Mouse (Mus musculus) layer of hippocampus, adult 2 months (tissue): ENCODE measurements around the gene Tob2. TPM values are rescaled to one million over a fixed set of nuclear protein-coding genes. Genes with fewer than 3 reads are reported as not detected.
A peak's percentile ranks its signal among the peaks of the same experiment; 100 is the strongest.

ENCODE experiments used
- DNase-seq, 2 experiments: peaks; one replicate each; pipeline ENCODE4 v3.0.0; 2022; ENCODE audit warnings: low spot score in 2 of 2
- H3K27ac ChIP-seq: fragments of 200-600 bp; 2 replicates; pipeline ENCODE4 v1.8.1; 2022
- H3K4me3 ChIP-seq: fragments of 200-600 bp; 2 replicates; pipeline ENCODE4 v1.8.1; 2022; ENCODE audit warnings: mild to moderate bottlenecking
- CTCF ChIP-seq: fragments of 200-600 bp; conservative IDR thresholded peaks from 2 replicates; pipeline ENCODE4 v1.8.1; 2022; ENCODE audit warnings: antibody characterized with exemption, mild to moderate bottlenecking, moderate library complexity
- total RNA-seq, 2 experiments: library from RNA; stranded (reverse); gene quantifications; 2 replicates each; pipeline ENCODE4 v1.2.3; 2021

Gene Tob2
- total RNA-seq, 2 experiments from 2014 or later, result 28.6 to 38.4 TPM

- Histone ChIP-seq H3K4me3 (no peak overlapping the region), H3K27ac (peak overlapping the region; percentile 74)
- DNase-seq, result no peak
- TF ChIP-seq CTCF, result no peak
Measured at GRCm38 (mm10) chr15:81830530-81830929, 28.1 kb downstream of the Tob2 start.

- DNase-seq, result no peak
- no peak overlapping the region for H3K27ac ChIP-seq
- no peak overlapping the region for H3K4me3 ChIP-seq
- no peak for TF ChIP-seq CTCF
Measured at GRCm38 (mm10) chr15:81829208-81829580, 29.4 kb downstream of the Tob2 start.

- DNase-seq, result no peak
- H3K4me3 ChIP-seq, result no peak overlapping the region
- no peak overlapping the region for H3K27ac ChIP-seq
- TF ChIP-seq CTCF, result no peak
Measured at GRCm38 (mm10) chr15:81828426-81829207, 30.0 kb downstream of the Tob2 start.

DNA sequence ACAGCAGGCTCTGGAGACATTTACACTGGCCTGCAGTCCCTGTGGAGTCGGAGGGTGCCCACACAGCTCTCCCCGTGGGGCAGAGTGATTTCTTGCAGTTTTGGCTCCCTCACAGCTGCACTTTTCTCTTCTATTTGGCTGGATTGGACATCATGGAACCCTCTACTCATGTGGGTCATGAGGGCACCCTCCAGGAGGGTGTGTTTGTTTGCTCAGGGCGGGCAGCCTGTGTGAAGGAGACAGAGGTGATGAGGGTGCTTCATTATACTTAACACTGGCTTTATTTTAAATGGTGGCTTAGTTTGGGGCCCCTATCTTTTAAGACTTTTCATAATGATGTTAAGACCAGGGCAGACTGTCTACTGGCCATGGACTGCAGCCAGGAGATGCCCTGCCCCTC is 33.8 kb downstream of the Tob2 start:
- Histone ChIP-seq H3K4me3 (no peak overlapping the region), H3K27ac (no peak overlapping the region)
- DNase-seq, result no peak
- TF ChIP-seq CTCF, result no peak

DNA sequence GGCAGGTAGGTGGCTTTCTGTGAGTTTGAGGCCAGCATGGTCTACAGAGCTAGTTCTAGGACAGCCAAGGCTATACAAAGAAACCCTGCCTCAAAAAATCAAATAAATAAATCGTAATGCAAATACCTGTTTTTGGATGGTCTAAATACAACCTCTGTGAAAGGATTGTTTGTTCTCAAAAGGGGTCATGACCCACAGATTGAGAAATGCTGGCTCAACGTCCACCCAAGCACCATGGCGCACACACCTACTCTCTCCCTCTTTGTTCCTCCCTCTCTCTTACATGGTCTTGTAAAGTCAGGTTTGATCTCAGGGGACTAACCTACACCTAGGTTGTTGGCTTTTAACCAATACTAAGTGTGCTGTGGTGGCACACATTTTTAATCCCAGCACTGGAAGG is 36.0 kb downstream of the Tob2 start:
- Histone ChIP-seq H3K27ac (no peak overlapping the region), H3K4me3 (no peak overlapping the region)
- no peak for DNase-seq
- TF ChIP-seq CTCF, result no peak

DNA sequence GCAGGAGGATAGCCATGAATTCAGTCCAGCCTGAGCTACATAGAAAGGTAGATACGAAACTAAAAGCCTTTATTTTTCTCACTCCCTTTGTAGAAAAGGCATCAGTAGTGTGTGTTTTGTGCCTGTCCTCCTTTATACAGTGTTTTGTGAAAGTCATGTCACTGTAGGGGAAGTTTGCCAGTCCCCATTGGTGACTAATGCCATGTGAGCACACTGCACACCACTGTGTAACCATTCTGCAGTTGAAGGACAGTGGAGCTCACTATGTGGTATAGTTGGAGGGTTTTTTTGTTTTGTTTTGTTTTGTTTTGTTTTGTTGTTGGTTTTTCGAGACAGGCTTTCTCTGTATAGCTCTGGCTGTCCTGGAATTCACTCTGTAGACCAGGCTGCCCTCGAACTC is 40.2 kb downstream of the Tob2 start:
- no peak for TF ChIP-seq CTCF
- DNase-seq, result no peak

DNA sequence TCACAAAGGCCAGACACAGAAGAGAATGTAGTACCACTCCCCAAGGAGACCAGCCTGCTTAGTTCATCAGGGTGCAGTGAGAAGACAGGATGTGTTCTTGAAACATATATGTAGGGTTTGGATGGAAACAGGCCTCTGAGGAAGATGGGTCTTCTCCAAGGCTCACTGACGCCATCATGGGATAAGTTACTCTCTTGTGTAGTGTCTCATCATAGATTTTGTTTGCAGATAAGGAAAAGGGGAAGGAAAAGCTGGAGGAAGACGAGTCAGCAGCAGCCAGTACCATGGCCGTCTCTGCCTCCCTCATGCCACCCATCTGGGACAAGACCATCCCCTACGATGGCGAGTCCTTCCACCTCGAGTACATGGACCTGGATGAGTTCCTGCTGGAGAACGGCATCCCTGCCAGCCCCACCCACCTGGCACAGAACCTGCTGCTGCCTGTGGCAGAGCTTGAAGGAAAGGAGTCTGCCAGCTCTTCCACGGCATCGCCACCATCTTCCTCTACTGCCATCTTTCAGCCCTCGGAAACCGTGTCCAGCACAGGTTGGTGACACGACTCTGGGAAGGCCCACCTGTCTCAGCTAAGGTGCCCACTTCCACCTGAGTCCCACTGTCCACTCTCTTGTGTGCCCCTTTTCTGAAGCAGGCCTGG is 43.8 kb downstream of the Tob2 start:
- no peak overlapping the region; the same call in 1 of the 2 replicates for H3K4me3 ChIP-seq
- H3K27ac ChIP-seq, result peak overlapping the region; percentile 97
- no peak for TF ChIP-seq CTCF
- no peak for DNase-seq

More for the DNA sequence above, 40.2 kb downstream of the Tob2 start:
- Histone ChIP-seq H3K4me3 (no peak overlapping the region), H3K27ac (no peak overlapping the region)

GRCm38 (mm10) chr15:81813986-81814705 is 44.5 kb downstream of the Tob2 start:
- Histone ChIP-seq H3K4me3 (peak overlapping the region; percentile 5; the same call in 1 of the 2 replicates), H3K27ac (peak overlapping the region; percentile 97)
- DNase-seq, result no peak
- TF ChIP-seq CTCF, result no peak

GRCm38 (mm10) chr15:81812696-81813631 is 45.6 kb downstream of the Tob2 start:
- peak overlapping the region; percentile 64 for H3K4me3 ChIP-seq
- H3K27ac ChIP-seq, result peak overlapping the region; percentile 97
- no peak for TF ChIP-seq CTCF
- DNase-seq, result no peak

DNA sequence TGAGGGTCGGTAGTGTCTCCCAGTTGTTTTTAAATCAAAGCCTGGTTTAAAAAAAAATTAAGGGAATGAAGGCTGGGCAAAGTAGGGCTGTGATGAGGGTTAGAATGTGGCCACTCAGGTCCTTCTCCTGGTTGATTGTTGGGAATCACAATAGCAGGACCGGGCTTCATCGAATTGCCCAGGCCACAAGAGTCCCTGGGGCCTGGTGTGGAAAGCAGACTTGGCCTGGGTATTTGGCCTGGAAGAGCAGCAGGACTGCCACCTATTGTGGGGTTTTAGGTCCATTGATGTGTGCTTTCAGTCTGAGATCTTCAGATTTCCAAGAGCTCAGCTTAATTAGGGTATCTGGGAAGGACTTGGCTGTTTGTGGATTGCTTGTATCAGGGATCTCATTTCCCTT is 46.3 kb downstream of the Tob2 start:
- 0 out of 2 replicates have a peak, but pooled peaks have one; percentile 28 for TF ChIP-seq CTCF
- peak overlapping the region; percentile 97 for H3K27ac ChIP-seq
- peak in 1 of 2 experiments; percentile 37 for DNase-seq
- peak overlapping the region; percentile 64 for H3K4me3 ChIP-seq

- DNase-seq, result no peak
- Histone ChIP-seq H3K27ac (peak overlapping the region; percentile 97), H3K4me3 (peak overlapping the region; percentile 64)
- no peak for TF ChIP-seq CTCF
Measured at GRCm38 (mm10) chr15:81811599-81811996, 47.0 kb downstream of the Tob2 start.

DNA sequence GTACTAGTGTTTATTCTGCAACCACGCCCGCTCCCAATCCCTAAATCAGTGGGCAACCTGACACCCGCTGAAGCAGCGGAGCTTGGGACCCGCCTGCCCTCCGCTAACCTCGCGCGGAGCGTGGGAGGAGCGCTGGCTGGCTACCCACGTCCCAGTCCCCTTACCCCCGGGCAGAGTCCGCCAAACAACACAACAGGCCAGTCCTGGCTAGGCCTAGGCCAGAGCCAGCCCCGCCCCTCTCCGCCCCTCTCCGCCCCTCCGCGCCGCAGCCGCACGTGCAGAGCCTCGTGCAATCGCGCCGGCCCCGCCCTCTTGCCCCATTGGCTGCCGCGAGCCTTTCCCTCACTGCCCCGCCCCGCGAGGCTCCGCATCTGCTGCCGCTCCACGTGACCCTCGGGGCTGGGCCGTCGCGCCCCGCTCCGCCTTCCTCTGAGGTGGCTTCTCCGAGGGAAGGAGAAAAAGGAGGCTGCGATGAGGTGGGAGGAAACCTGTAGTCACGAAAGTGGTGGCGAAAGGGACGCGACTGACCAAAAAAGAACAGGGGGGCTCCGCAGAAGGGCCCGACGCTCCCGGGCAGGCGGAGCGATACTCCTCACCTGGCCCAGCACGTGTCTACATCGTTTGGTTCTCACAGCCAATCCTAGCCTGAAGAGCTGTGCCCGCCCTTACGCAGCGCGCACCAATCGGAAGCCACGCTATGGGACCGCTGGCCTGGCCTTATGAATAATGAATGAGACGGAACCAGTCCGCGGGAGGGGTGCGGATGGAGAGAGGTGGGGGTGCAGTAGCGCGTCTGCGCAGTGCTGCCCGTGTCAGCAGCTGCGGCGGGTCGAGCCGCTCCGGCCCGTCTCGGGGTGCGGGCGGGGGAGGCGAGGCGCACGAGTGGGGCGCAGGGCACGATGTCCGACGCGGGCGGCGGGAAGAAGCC is 47.7 kb downstream of the Tob2 start:
- no peak for TF ChIP-seq CTCF
- peak; percentile 96 to 98 for DNase-seq
- peak overlapping the region; percentile 64 for H3K4me3 ChIP-seq
- H3K27ac ChIP-seq, result peak overlapping the region; percentile 97
